Mouse (Mus musculus): Measurements from ENCODE around the gene Tbcc.

DNA sequence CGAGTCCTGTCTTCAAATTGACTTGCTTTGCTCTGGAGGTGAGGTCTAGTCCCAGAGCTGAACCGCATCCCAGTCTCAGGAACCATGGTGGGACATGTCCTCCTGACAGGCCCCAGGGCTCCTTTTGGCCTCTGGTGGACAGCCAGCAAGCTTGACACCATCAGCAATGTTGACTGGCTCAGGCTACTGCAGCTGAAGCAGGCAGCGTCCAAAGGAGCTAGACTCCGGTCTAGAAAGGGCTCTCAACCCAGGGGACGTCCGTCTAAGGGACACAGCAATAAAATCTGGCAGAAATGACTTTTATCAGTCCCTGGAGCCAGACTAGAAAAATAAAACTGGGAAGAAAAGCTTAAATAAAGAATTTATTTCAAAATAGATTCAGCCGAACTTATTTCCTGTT, 39.4 kb downstream of the Tbcc start:
- TF ChIP-seq CTCF (IDR thresholded peaks at IDR 0.05; ENCODE audit: low read depth, low read length) (no peak), POLR2A (IDR thresholded peaks at IDR 0.05; ENCODE audit: insufficient read depth, low read length) (no peak)
